Mouse (Mus musculus): ENCODE measurements around the gene Mstn. TPM values are rescaled to one million over a fixed set of nuclear protein-coding genes. Genes with fewer than 3 reads are reported as not detected.

Gene Mstn
- polyA plus RNA-seq, 1 experiment = 0.13 TPM

DNA sequence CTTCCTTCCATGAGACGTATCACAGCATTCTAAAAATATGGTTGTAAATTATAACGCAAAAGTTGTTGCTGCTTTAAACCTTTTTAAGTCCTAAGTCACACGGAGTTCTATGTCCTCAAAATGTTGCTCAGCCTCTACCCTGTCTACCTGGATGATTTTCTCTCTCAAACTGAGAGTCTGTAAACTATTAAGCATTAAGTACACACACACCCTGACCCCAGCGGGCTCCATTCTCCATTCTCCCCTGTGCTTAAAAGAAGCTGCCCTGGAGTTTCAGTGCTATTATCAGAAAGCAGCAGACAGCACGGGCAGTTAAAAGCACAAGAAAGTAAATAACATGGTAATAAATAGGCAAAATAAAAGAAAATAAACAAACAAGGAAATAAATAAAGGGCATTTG is 2.3 kb upstream of the Mstn start:
- TF ChIP-seq CTCF (IDR thresholded peaks at IDR 0.05; ENCODE audit: extremely low read depth, insufficient read depth, low read length) (no peak), POLR2A (IDR thresholded peaks at IDR 0.05; ENCODE audit: extremely low read depth, insufficient read depth, low read length) (no peak)
- Histone ChIP-seq H3K4me1 (ENCODE audit: control insufficient read depth, insufficient read depth, low read length) (peaks cover 1% of the 10 kb centered on the region; the same call in 1 of the 2 replicates), H3K4me3 (ENCODE audit: insufficient read depth, low read length) (no peak overlapping the region), H3K27ac (ENCODE audit: insufficient read depth, low read length) (no peak overlapping the region)

DNA sequence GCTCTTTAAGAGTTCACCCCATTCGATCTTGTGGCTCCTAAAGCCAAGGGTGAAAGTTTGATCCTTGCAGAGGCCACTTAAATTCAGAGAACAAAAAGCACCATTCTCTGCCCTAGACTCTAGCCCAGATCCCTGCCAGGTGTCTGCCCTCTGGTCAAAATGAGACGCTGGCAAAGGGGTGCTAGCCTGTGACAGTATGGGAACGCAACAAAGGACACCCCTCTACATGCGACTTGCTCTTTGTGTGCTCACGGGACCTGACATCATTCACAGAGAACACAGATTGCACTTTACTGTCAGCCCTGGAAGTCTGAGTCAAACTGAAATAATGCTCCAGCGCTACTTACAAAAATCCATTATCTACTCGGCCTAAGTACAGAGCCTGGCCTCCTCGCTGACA is 941 bp upstream of the Mstn start:
- no peak overlapping the region for H3K27ac ChIP-seq (ENCODE audit: insufficient read depth, low read length)
- H3K4me3 ChIP-seq (ENCODE audit: insufficient read depth, low read length) = no peak overlapping the region
- peaks cover 1% of the 10 kb centered on the region; the same call in 1 of the 2 replicates for H3K4me1 ChIP-seq (ENCODE audit: control insufficient read depth, insufficient read depth, low read length)
- no peak for TF ChIP-seq POLR2A (IDR thresholded peaks at IDR 0.05; ENCODE audit: extremely low read depth, insufficient read depth, low read length)
- TF ChIP-seq CTCF (IDR thresholded peaks at IDR 0.05; ENCODE audit: extremely low read depth, insufficient read depth, low read length) = no peak

DNA sequence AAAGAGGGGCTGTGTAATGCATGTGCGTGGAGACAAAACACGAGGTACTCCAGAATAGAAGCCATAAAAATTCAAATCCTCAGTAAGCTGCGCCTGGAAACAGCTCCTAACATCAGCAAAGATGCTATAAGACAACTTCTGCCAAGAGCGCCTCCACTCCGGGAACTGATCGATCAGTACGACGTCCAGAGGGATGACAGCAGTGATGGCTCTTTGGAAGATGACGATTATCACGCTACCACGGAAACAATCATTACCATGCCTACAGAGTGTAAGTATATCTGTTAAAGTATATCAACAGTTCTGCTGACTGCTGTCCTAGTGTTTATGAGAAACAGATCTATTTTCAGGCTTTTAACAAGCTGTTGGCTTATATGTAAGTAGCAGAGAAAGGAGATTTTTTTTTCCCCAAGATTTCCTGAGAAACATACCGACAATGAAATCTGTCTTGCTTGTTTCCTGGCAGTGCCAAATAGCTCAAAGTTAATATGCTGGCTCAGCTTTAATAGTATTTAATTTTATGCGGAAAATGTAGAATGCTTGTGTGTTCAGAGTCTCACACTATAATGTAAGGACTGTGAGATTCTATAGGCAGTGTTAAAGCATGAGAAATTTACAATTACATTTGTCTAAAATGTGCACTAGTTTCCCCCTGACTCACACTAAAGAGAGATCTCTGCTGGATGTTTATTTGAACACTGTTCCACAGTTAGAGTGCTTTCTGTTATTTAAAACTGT is 600 bp downstream of the Mstn start:
- TF ChIP-seq POLR2A (IDR thresholded peaks at IDR 0.05; ENCODE audit: extremely low read depth, insufficient read depth, low read length) (no peak), CTCF (IDR thresholded peaks at IDR 0.05; ENCODE audit: extremely low read depth, insufficient read depth, low read length) (no peak)
- H3K4me1 ChIP-seq (ENCODE audit: control insufficient read depth, insufficient read depth, low read length) = peaks cover 1% of the 10 kb centered on the region; the same call in 1 of the 2 replicates
- no peak overlapping the region for H3K27ac ChIP-seq (ENCODE audit: insufficient read depth, low read length)
- peak overlapping the region; percentile 33 for H3K4me3 ChIP-seq (ENCODE audit: insufficient read depth, low read length)

DNA sequence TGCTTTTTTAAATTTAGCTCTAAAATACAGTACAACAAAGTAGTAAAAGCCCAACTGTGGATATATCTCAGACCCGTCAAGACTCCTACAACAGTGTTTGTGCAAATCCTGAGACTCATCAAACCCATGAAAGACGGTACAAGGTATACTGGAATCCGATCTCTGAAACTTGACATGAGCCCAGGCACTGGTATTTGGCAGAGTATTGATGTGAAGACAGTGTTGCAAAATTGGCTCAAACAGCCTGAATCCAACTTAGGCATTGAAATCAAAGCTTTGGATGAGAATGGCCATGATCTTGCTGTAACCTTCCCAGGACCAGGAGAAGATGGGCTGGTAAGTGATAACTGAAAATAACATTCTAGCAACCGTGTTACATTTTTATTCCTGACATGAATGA is 2.5 kb downstream of the Mstn start:
- Histone ChIP-seq H3K4me1 (ENCODE audit: control insufficient read depth, insufficient read depth, low read length) (peaks cover 1% of the 10 kb centered on the region; the same call in 1 of the 2 replicates), H3K27ac (ENCODE audit: insufficient read depth, low read length) (no peak overlapping the region), H3K4me3 (ENCODE audit: insufficient read depth, low read length) (no peak overlapping the region)
- TF ChIP-seq POLR2A (IDR thresholded peaks at IDR 0.05; ENCODE audit: extremely low read depth, insufficient read depth, low read length) (no peak), CTCF (IDR thresholded peaks at IDR 0.05; ENCODE audit: extremely low read depth, insufficient read depth, low read length) (no peak)

DNA sequence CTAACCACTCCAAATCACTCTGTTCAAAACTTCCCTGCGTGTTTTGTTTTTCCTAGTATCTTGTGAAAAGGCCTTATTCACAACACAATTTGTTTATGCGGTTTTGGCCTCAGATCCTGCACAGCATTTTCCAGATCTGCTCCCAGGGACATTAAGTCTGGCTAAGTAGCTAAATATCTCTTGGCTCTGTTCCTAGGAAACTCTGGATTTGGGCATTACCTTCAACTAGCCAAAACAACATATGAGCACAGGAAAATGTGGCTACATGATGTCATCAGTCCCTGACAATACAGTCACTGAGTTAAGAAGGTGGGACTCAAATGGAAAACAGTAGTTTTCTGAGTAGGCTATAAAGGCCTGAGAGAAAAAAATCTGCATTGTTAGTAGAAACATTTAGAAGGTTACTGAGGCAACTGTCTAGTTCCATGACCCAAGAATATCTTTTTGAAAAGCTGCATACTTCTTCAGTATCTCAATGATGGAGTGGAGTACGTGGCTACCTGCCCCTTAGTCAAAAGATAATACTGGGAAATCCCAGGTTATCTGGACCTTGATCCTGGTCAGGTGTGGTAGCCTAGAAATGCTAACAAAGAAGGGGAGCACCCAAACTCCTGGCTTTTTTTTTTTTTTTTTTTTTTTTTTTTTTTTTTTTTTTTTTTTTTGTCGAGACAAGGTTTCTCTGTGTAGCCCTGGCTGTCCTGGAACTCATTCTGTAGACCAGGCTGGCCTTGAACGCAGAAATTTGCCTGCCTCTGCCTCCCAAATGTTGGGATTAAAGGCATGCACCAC is 8.5 kb downstream of the Mstn start:
- Histone ChIP-seq H3K4me1 (ENCODE audit: control insufficient read depth, insufficient read depth, low read length) (no peaks in the 10 kb centered on the region), H3K4me3 (ENCODE audit: insufficient read depth, low read length) (no peak overlapping the region), H3K27ac (ENCODE audit: insufficient read depth, low read length) (no peak overlapping the region)
- TF ChIP-seq CTCF (IDR thresholded peaks at IDR 0.05; ENCODE audit: extremely low read depth, insufficient read depth, low read length) (no peak), POLR2A (IDR thresholded peaks at IDR 0.05; ENCODE audit: extremely low read depth, insufficient read depth, low read length) (no peak)

DNA sequence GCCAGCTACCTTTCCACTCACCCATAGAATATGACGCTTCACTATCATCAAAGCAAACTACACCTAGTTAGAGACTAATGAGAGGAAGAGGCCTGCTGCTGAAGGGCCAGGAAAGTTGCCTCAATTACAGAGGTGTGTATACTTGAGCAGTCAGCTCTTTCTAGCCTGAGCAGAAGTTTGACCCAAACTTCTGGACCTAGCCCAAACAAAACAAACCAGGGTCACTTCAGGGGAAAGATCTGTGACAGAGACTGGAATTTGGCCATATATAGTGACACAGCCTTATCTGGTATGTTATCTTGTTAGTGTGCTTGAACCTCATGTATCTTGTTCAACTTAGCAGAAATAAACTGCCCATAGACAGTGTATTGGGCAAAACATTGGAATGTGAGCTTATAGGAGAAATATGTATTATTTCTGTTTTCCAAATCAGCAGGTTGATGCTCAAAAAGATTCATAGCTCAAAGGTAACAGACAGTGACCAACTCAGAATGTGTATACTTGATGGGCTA is 9.3 kb downstream of the Mstn start:
- H3K27ac ChIP-seq (ENCODE audit: insufficient read depth, low read length) = no peak overlapping the region
- no peaks in the 10 kb centered on the region for H3K4me1 ChIP-seq (ENCODE audit: control insufficient read depth, insufficient read depth, low read length)
- no peak overlapping the region for H3K4me3 ChIP-seq (ENCODE audit: insufficient read depth, low read length)
- TF ChIP-seq CTCF (IDR thresholded peaks at IDR 0.05; ENCODE audit: extremely low read depth, insufficient read depth, low read length) = no peak
- no peak for TF ChIP-seq POLR2A (IDR thresholded peaks at IDR 0.05; ENCODE audit: extremely low read depth, insufficient read depth, low read length)

DNA sequence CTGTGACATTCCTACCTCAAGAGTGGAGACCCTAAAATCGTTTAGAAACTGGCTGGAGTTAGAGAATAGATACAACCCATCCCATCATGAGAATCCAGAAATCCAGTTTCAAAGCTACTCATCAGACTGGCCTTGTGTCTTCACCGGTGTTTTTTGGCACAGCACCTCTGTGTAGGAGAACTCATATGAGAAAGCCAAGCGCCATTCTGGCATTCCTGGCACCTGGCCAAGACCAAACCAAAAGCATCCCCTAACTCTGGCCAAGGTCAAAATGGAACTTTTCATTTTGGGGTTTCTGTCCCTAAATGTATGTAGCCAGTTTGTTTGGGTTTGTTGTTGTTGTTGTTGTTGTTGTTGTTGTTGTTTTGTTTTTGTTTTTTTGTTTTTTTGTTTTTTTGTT is 15.2 kb downstream of the Mstn start:
- TF ChIP-seq CTCF (IDR thresholded peaks at IDR 0.05; ENCODE audit: extremely low read depth, insufficient read depth, low read length) (no peak), POLR2A (IDR thresholded peaks at IDR 0.05; ENCODE audit: extremely low read depth, insufficient read depth, low read length) (no peak)
- H3K4me3 ChIP-seq (ENCODE audit: insufficient read depth, low read length) = no peak overlapping the region
- no peak overlapping the region for H3K27ac ChIP-seq (ENCODE audit: insufficient read depth, low read length)

GRCm38 (mm10) chr1:53079876-53080275 is 18.4 kb downstream of the Mstn start:
- TF ChIP-seq POLR2A (IDR thresholded peaks at IDR 0.05; ENCODE audit: extremely low read depth, insufficient read depth, low read length) (no peak), CTCF (IDR thresholded peaks at IDR 0.05; ENCODE audit: extremely low read depth, insufficient read depth, low read length) (no peak)
- H3K4me1 ChIP-seq (ENCODE audit: control insufficient read depth, insufficient read depth, low read length) = no peaks in the 10 kb centered on the region
- H3K4me3 ChIP-seq (ENCODE audit: insufficient read depth, low read length) = no peak overlapping the region
- no peak overlapping the region for H3K27ac ChIP-seq (ENCODE audit: insufficient read depth, low read length)

More for the DNA sequence above, 15.2 kb downstream of the Mstn start:
- H3K4me1 ChIP-seq (ENCODE audit: control insufficient read depth, insufficient read depth, low read length) = no peaks in the 10 kb centered on the region

DNA sequence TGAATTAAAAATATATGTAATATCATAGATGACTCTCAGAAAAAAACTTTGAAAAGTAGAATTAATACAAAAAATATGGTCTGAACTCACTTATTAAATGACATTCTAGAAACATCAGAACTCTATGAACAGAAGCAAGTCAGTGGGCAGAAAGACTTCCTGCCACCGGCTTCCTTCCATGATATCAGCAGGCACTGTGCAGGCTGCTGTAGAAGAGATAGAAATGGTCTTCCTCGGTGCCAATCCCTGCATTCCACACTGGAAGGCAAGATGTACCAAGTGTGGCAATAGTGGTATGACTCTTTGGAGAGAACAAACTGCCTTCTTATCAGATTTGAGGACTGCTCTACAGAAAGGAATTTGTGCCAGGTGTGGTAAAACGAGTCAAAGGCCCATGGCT is 19.2 kb downstream of the Mstn start:
- no peak overlapping the region for H3K4me3 ChIP-seq (ENCODE audit: insufficient read depth, low read length)
- H3K27ac ChIP-seq (ENCODE audit: insufficient read depth, low read length) = no peak overlapping the region
- H3K4me1 ChIP-seq (ENCODE audit: control insufficient read depth, insufficient read depth, low read length) = no peaks in the 10 kb centered on the region
- no peak for TF ChIP-seq CTCF (IDR thresholded peaks at IDR 0.05; ENCODE audit: extremely low read depth, insufficient read depth, low read length)
- no peak for TF ChIP-seq POLR2A (IDR thresholded peaks at IDR 0.05; ENCODE audit: extremely low read depth, insufficient read depth, low read length)

Data from cortical plate, adult 2 months (tissue).